Mouse (Mus musculus) heart, embryonic 11.5 days (tissue): ENCODE data around the gene Mical3. TPM values are rescaled to one million over a fixed set of nuclear protein-coding genes. Genes with fewer than 3 reads are reported as not detected.

Experiments used
- ATAC-seq: fragments of 200-750 bp; cut with Nextera tagmentation; replicated peaks from 2 replicates; pipeline ENCODE4 v1.8.0; 2017; ENCODE audit warnings: moderate library complexity; ENCODE audit not compliant: insufficient number of reproducible peaks, low FRiP score, low TSS enrichment
- H3K27ac ChIP-seq: fragments of 300-500 bp; sonication (generic); 2 replicates; pipeline ENCODE4 v1.5.1; 2014; ENCODE audit warnings: mild to moderate bottlenecking, low read depth, low read length
- H3K27me3 ChIP-seq: fragments of 300-500 bp; sonication (generic); 2 replicates; pipeline ENCODE4 v1.6.1; 2014; ENCODE audit warnings: mild to moderate bottlenecking, low read length, mixed read lengths; ENCODE audit not compliant: control insufficient read depth, insufficient read depth
- H3K36me3 ChIP-seq: fragments of 300-500 bp; sonication (generic); 2 replicates; pipeline ENCODE4 v1.6.1; 2014; ENCODE audit warnings: mild to moderate bottlenecking, low read length, moderate library complexity, mixed read lengths; ENCODE audit not compliant: control insufficient read depth, insufficient read depth
- H3K4me1 ChIP-seq: fragments of 300-500 bp; sonication (generic); 2 replicates; pipeline ENCODE4 v1.6.1; 2014; ENCODE audit warnings: low read length; ENCODE audit not compliant: control insufficient read depth, insufficient read depth
- H3K4me2 ChIP-seq: fragments of 300-500 bp; sonication (generic); 2 replicates; pipeline ENCODE4 v1.6.1; 2014; ENCODE audit warnings: mild to moderate bottlenecking, moderate library complexity
- H3K4me3 ChIP-seq: fragments of 300-500 bp; sonication (generic); 2 replicates; pipeline ENCODE4 v1.5.1; 2014; ENCODE audit warnings: low read depth, low read length
- H3K9ac ChIP-seq: fragments of 300-500 bp; sonication (generic); 2 replicates; pipeline ENCODE4 v1.6.1; 2014; ENCODE audit warnings: mild to moderate bottlenecking, low read depth, low read length, moderate library complexity
- H3K9me3 ChIP-seq: fragments of 300-500 bp; sonication (generic); replicated peaks from 2 replicates; pipeline ENCODE4 v1.6.1; 2016; ENCODE audit warnings: low read length; ENCODE audit not compliant: control insufficient read depth
- WGBS: fragments of 180-500 bp; shearing (Covaris S2); extraction: QIAGEN DNeasy Blood & Tissue Kit; methylation state at CpG from one replicate; pipeline ENCODE4 v1.1.7; 2014; ENCODE audit not compliant: insufficient replicate concordance; 5-methylcytosine and 5-hydroxymethylcytosine counted together
- polyA plus RNA-seq: library from polyadenylated mRNA; unstranded; fragments of >200 nt; fragmentation: Nextera tagmentation; extraction: Ambion mirVana; gene quantifications from 2 replicates; pipeline ENCODE4 v1.2.1, GENCODE M21; 2014

Gene Mical3
- polyA plus RNA-seq, 1 experiment from 2014 or later: 53.2 TPM

DNA sequence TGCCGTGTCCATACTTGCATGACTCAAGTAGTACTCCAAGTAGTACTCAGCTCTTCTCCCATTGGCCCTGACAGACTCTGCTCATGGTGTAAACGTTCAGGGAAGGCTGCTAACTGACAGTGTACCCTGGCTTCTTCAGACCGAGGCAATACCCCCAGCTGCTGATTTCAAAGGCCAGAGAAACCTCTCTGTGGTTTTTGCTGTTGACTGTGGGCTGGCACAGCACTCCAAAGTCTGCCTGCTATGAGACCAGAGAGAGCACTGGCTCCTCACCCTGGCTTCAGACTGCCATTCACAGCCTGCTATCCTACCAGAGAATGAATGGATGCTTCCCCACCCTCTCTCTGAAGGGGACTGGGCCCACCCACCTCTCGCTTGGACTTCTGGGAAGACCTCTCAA is 173.5 kb downstream of the Mical3 start:
- Histone ChIP-seq H3K27ac (no peak overlapping the region), H3K9me3 (no peaks in the 10 kb centered on the region), H3K27me3 (no peaks in the 10 kb centered on the region), H3K9ac (no peak overlapping the region), H3K36me3 (peaks cover 33% of the 10 kb centered on the region), H3K4me3 (no peak overlapping the region), H3K4me1 (no peaks in the 10 kb centered on the region), H3K4me2 (no peak overlapping the region)
- WGBS: 65% methylated on average over 4 of the region's 4 CpGs
- ATAC-seq: no peak

DNA sequence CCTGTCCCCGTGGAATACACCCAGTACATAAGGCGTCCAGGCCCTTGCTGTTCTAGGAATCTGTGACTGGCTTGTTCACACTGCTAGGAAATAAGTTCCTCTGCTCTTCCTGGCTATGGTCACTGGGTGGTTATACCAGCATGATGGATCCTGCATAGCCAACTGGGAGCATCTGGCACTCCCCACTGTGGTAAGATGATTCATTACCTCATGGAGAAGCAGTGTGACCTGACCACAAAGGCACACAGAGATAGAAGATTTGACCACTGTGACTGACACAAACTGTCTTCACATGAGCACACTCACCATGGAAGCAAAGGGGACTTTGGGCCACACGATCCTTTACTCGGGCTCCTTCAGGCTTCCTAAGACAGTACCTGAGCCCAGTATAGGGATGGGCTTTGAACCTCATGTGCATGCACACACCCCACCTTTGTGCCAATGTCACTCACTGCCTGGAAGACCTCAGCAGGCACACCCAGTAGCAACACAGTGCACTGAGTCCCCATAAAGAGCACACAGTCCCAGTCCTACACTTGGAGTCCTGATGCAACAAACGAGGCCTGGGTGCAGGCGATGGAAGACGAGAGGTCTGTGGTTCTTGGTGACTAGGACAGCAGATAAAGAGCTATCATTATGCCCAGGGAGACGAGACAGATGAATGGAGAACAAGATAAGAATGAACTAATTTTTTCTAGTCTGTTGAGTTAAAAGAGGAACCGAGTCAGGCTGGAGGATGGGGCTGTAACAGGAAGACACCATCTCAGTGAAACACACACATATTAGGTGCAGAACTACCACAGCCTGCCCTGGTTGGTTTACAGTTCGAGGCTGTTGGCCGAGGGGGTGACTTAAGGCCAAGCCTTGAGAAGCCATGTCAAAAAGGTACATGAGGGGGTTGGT is 174.3 kb downstream of the Mical3 start:
- Histone ChIP-seq H3K27ac (no peak overlapping the region), H3K36me3 (peaks cover 32% of the 10 kb centered on the region), H3K4me2 (no peak overlapping the region)

DNA sequence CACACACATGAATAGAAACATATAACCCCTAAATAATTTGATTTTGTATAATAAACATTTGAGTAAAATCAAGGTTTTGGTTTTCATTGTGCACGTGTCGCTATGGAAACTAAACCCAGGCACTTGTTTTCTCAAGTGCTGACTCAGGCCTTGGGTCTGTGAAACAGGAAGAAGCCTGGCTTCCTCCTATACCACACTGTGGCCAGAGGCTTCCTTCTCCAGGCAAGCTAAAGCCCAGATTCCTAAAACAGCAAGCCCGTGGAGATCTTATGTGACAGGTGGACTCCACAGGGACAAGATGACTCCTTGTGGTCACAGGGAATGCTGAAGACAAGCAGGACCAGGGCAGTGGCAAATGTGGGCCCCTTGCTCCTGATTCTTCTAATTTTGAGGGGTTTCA is 175.6 kb downstream of the Mical3 start:
- Histone ChIP-seq H3K27me3 (no peaks in the 10 kb centered on the region), H3K27ac (no peak overlapping the region), H3K9ac (no peak overlapping the region), H3K4me1 (no peaks in the 10 kb centered on the region), H3K9me3 (no peaks in the 10 kb centered on the region), H3K4me3 (no peak overlapping the region), H3K4me2 (no peak overlapping the region), H3K36me3 (peaks cover 29% of the 10 kb centered on the region)
- ATAC-seq: no peak
- WGBS: 59% methylated on average over 3 of the region's 3 CpGs

More for the DNA sequence above, 174.3 kb downstream of the Mical3 start:
- Histone ChIP-seq H3K4me1 (no peaks in the 10 kb centered on the region), H3K4me3 (no peak overlapping the region), H3K27me3 (no peaks in the 10 kb centered on the region), H3K9ac (no peak overlapping the region; the same call in 1 of the 2 replicates), H3K9me3 (no peaks in the 10 kb centered on the region)
- 77% methylated on average over 11 of the region's 11 CpGs for WGBS
- peak; percentile 32; the same call in 1 of the 2 replicates for ATAC-seq

DNA sequence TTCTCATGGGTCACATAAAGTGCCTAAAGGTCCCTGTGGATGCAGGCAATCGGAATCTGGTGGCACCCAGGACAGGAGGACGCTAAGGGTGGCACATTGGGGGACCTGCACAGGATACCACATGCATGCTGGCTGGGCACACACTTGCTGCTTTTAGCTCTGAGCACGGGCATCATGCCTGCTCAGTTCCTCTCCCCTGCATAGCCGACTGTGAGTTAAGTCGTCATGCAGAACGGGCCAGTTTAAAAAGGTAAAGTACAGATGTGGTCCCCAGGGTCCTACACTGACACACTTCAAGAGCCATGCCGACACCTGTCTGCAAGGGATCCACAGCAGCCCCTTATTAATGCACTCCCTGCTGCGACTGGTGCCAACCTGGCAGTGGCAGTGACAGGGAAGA is 176.6 kb downstream of the Mical3 start:
- H3K27ac ChIP-seq: no peak overlapping the region
- no peak for ATAC-seq

DNA sequence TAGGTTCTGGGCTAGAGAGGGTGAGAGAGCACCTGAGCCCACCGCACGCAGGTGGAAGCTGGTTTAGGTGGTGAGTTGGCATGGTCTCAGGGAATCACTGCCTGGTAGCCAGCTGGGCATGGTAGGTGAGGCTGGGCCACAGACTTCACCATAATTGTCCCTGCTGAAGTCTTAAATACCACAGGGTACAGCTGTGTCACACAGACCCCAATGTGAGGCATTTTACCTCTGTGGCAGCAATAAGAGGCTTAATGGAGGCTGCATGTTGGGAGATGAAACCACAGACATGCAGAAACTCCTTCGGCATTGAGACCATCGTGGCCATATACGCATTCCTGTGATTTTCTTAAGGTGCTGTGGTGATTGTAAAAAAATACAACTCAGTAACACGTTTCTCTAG is 178.3 kb downstream of the Mical3 start:
- Histone ChIP-seq H3K9ac (no peak overlapping the region), H3K9me3 (no peaks in the 10 kb centered on the region), H3K4me1 (no peaks in the 10 kb centered on the region), H3K4me2 (no peak overlapping the region), H3K4me3 (no peak overlapping the region), H3K27me3 (no peaks in the 10 kb centered on the region), H3K36me3 (peaks cover 17% of the 10 kb centered on the region), H3K27ac (no peak overlapping the region)
- 92% methylated on average over 6 of the region's 6 CpGs for WGBS
- no peak for ATAC-seq

More for the DNA sequence above, 176.6 kb downstream of the Mical3 start:
- Histone ChIP-seq H3K4me1 (no peaks in the 10 kb centered on the region), H3K4me2 (no peak overlapping the region), H3K9ac (no peak overlapping the region), H3K36me3 (peaks cover 30% of the 10 kb centered on the region), H3K4me3 (no peak overlapping the region), H3K27me3 (no peaks in the 10 kb centered on the region), H3K9me3 (no peaks in the 10 kb centered on the region)
- 85% methylated on average over 8 of the region's 8 CpGs for WGBS

DNA sequence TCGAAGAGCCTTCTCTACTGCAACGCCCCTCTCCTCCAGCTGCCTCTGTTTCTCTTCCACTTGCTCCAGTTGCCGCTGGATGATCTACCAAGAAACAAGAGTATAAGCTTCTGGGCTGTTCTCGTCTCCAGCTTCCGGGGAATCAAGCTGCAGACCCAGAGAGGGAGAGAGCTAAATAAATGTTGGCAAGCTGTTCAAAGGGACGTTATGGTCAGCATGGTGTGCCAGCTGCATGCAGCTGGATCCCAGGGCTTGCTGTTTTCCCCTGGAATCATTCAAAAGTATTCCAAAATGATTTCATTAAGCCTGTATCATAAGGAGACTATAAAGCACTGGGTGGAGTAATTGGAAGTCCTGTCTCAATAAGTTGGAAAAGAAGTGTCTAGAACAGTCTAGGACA is 179.5 kb downstream of the Mical3 start:
- Histone ChIP-seq H3K27ac (no peak overlapping the region), H3K9me3 (no peaks in the 10 kb centered on the region), H3K9ac (no peak overlapping the region), H3K4me3 (no peak overlapping the region), H3K36me3 (peaks cover 13% of the 10 kb centered on the region), H3K4me1 (no peaks in the 10 kb centered on the region), H3K27me3 (no peaks in the 10 kb centered on the region), H3K4me2 (no peak overlapping the region)
- ATAC-seq: no peak
- WGBS: 88% methylated on average over 6 of the region's 6 CpGs

DNA sequence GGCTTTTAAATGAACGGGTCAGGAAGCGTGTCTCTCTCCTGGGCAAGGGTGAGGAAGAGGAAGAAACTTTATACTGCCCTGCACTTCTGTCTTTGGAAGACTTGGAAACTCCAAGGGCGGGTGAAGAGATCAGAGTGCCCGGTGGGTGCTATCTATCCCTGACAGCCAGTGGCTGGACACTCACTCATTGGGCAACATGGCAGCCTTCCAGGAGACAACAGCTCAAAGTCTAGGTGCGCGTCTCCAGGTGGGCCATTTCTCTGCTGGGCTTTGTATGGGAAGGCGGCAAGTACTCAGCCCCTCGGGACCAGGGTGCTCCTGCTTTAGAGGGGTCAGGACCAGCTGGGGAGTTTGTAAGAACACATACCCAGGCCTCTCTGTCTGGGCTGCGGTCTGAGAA is 185.3 kb downstream of the Mical3 start:
- Histone ChIP-seq H3K4me1 (no peaks in the 10 kb centered on the region), H3K9me3 (no peaks in the 10 kb centered on the region), H3K4me2 (no peak overlapping the region), H3K27me3 (no peaks in the 10 kb centered on the region), H3K36me3 (peaks cover 9% of the 10 kb centered on the region), H3K9ac (no peak overlapping the region), H3K4me3 (no peak overlapping the region), H3K27ac (no peak overlapping the region)
- no peak for ATAC-seq
- 92% methylated on average over 9 of the region's 9 CpGs for WGBS

DNA sequence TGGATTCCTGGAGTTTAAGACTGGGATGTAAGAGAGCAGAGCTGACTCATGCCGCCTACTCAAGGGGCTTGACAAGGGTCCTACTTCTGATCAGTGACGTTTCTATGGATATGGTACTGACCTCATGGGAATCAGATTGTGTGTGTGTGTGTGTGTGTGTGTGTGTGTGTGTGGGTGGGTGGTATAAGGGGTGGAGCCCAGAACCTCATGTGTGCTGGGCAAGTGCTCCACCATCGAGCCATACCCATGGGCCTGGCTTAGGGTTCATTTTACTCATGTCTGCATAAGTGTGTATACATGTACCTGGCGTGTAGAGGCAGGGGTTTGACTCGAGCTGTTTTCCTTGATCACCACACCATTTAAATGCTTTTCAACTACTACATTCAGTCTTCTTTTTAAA is 186.8 kb downstream of the Mical3 start:
- H3K9me3 ChIP-seq: no peaks in the 10 kb centered on the region
- no peak overlapping the region for H3K27ac ChIP-seq
- H3K27me3 ChIP-seq: no peaks in the 10 kb centered on the region
- H3K4me1 ChIP-seq: no peaks in the 10 kb centered on the region
- H3K4me3 ChIP-seq: no peak overlapping the region
- no peak overlapping the region for H3K4me2 ChIP-seq
- peaks cover 4% of the 10 kb centered on the region; the same call in 1 of the 2 replicates for H3K36me3 ChIP-seq
- no peak for ATAC-seq
- WGBS: 83% methylated on average over 5 of the region's 5 CpGs
- H3K9ac ChIP-seq: no peak overlapping the region

DNA sequence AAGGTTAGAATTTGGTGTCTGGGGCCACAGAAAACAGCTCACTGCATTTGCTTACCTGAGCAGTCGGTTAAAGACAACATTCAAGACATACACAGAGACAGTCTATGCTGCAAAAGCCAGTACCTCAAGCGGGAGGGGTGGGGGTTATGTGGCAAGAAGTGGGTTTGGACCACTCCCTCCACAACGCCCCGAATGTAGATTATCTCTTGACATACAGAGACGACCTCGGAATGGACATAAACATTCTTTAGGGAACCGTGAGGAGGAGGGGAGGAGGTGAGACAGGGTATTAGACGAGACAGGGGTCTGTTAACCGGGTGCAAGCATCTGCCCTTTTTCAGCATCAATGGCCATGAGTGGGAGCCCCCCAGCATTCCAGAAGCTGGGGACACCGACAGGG is 187.2 kb downstream of the Mical3 start:
- WGBS: 78% methylated on average over 10 of the region's 10 CpGs
- Histone ChIP-seq H3K36me3 (peaks cover 4% of the 10 kb centered on the region; the same call in 1 of the 2 replicates), H3K4me2 (no peak overlapping the region), H3K27ac (no peak overlapping the region), H3K4me1 (no peaks in the 10 kb centered on the region), H3K9ac (no peak overlapping the region), H3K27me3 (no peaks in the 10 kb centered on the region), H3K9me3 (no peaks in the 10 kb centered on the region), H3K4me3 (no peak overlapping the region)
- no peak for ATAC-seq
